Mouse (Mus musculus): ENCODE results near the gene Raly. TPM values are rescaled to one million over a fixed set of nuclear protein-coding genes. Genes with fewer than 3 reads are reported as not detected.
"Not testable (repeated sequence)": the region's sequence is repeated elsewhere in the genome, so short reads cannot be mapped to it uniquely, and the experiment has no call there.

Gene Raly
- polyA plus RNA-seq, 1 experiment from 2014 or later = 34.6 TPM

- Histone ChIP-seq H3K36me3 (peaks cover 44% of the 10 kb centered on the region), H3K4me2 (replicated peaks) (no peak overlapping the region), H3K4me1 (replicated peaks) (no peaks in the 10 kb centered on the region), H3K9me3 (no peaks in the 10 kb centered on the region), H3K9ac (no peak overlapping the region), H3K27ac (no peak overlapping the region), H3K4me3 (replicated peaks) (no peak overlapping the region), H3K27me3 (replicated peaks) (no peaks in the 10 kb centered on the region)
- no peak for ATAC-seq
These were observed 79.2 kb downstream of the Raly start for GRCm38 (mm10) chr2:154869954-154870641.

GRCm38 (mm10) chr2:154876621-154877020 is 85.7 kb downstream of the Raly start:
- Histone ChIP-seq H3K36me3 (peaks cover 17% of the 10 kb centered on the region), H3K9ac (no peak overlapping the region), H3K27ac (no peak overlapping the region), H3K4me2 (replicated peaks) (no peak overlapping the region), H3K4me1 (replicated peaks) (no peaks in the 10 kb centered on the region), H3K9me3 (no peaks in the 10 kb centered on the region), H3K4me3 (replicated peaks) (no peak overlapping the region), H3K27me3 (replicated peaks) (no peaks in the 10 kb centered on the region)
- ATAC-seq = no peak
- WGBS = 65% methylated on average over 2 of the region's 2 CpGs

GRCm38 (mm10) chr2:154891585-154891984 is 100.7 kb downstream of the Raly start:
- H3K9me3 ChIP-seq = no peaks in the 10 kb centered on the region
- ATAC-seq = no peak
- peaks cover 3% of the 10 kb centered on the region; the same call in 1 of the 2 replicates for H3K4me1 ChIP-seq (replicated peaks)
- peak overlapping the region; percentile 74 for H3K4me2 ChIP-seq (replicated peaks)
- peaks cover 7% of the 10 kb centered on the region; the same call in 1 of the 2 replicates for H3K36me3 ChIP-seq
- H3K27ac ChIP-seq = no peak overlapping the region
- H3K9ac ChIP-seq = peak overlapping the region; percentile 90
- no peaks in the 10 kb centered on the region for H3K27me3 ChIP-seq (replicated peaks)
- H3K4me3 ChIP-seq (replicated peaks) = peak overlapping the region; percentile 79
- WGBS = 8% methylated on average over 2 of the region's 2 CpGs

- Histone ChIP-seq H3K4me2 (replicated peaks) (peak within 1 kb of the TSS; percentile 74), H3K27me3 (replicated peaks) (no peaks in the 10 kb centered on the region), H3K9me3 (no peaks in the 10 kb centered on the region), H3K4me3 (replicated peaks) (peak within 1 kb of the TSS; percentile 79), H3K4me1 (replicated peaks) (peaks cover 3% of the 10 kb centered on the region; the same call in 1 of the 2 replicates), H3K27ac (peak within 1 kb of the TSS; percentile 88), H3K36me3 (0 out of 2 replicates have a peak, but pooled peaks cover 3% of the 10 kb centered on the region), H3K9ac (peak within 1 kb of the TSS; percentile 90)
- under 1% methylated on average over 75 of the region's 75 CpGs for WGBS
- ATAC-seq = peak; percentile 98
These were observed 101.5 kb downstream of the Raly start, which contains the start of gene Eif2s2 for GRCm38 (mm10) chr2:154892201-154893044. Gene Eif2s2, minus strand, starts transcription at chr2:154892935.

- H3K9me3 ChIP-seq = no peaks in the 10 kb centered on the region
- WGBS = 7% methylated on average over 12 of the region's 12 CpGs
- no peaks in the 10 kb centered on the region for H3K27me3 ChIP-seq (replicated peaks)
- peaks cover 3% of the 10 kb centered on the region; the same call in 1 of the 2 replicates for H3K4me1 ChIP-seq (replicated peaks)
- peak overlapping the region; percentile 38; the same call in 1 of the 2 replicates for H3K9ac ChIP-seq
- ATAC-seq = peak; percentile 34
- no peaks in the 10 kb centered on the region for H3K36me3 ChIP-seq
- H3K4me2 ChIP-seq (replicated peaks) = peak overlapping the region; percentile 68
- H3K4me3 ChIP-seq (replicated peaks) = peak overlapping the region; percentile 79
- H3K27ac ChIP-seq = no peak overlapping the region
These were observed 102.1 kb downstream of the Raly start for GRCm38 (mm10) chr2:154893045-154893385.

GRCm38 (mm10) chr2:154893548-154893947 is 102.7 kb downstream of the Raly start:
- Histone ChIP-seq H3K4me2 (replicated peaks) (peak overlapping the region; percentile 68; the same call in 1 of the 2 replicates), H3K9me3 (no peaks in the 10 kb centered on the region), H3K4me3 (replicated peaks) (no peak overlapping the region), H3K9ac (no peak overlapping the region), H3K36me3 (no peaks in the 10 kb centered on the region), H3K4me1 (replicated peaks) (peaks cover 3% of the 10 kb centered on the region; the same call in 1 of the 2 replicates), H3K27me3 (replicated peaks) (no peaks in the 10 kb centered on the region), H3K27ac (no peak overlapping the region)
- ATAC-seq = no peak
- 67% methylated on average over 4 of the region's 4 CpGs for WGBS

GRCm38 (mm10) chr2:154899004-154899403 is 108.1 kb downstream of the Raly start:
- not testable (repeated sequence) for ATAC-seq; H3K4me2 ChIP-seq (replicated peaks); H3K27me3 ChIP-seq (replicated peaks); H3K9ac ChIP-seq; H3K4me3 ChIP-seq (replicated peaks); H3K4me1 ChIP-seq (replicated peaks); H3K9me3 ChIP-seq; H3K36me3 ChIP-seq; H3K27ac ChIP-seq
- WGBS = 79% methylated on average over 8 of the region's 8 CpGs

- not testable (repeated sequence) for ATAC-seq; H3K4me1 ChIP-seq (replicated peaks); H3K4me3 ChIP-seq (replicated peaks); H3K36me3 ChIP-seq; H3K4me2 ChIP-seq (replicated peaks); H3K27ac ChIP-seq; H3K9ac ChIP-seq; H3K27me3 ChIP-seq (replicated peaks); H3K9me3 ChIP-seq
- WGBS = 85% methylated on average over 4 of the region's 4 CpGs
These were observed 108.5 kb downstream of the Raly start for GRCm38 (mm10) chr2:154899412-154899811.

GRCm38 (mm10) chr2:154902111-154902510 is 111.2 kb downstream of the Raly start:
- Histone ChIP-seq H3K4me1 (replicated peaks) (no peaks in the 10 kb centered on the region), H3K9me3 (no peaks in the 10 kb centered on the region), H3K4me2 (replicated peaks) (no peak overlapping the region), H3K27ac (no peak overlapping the region), H3K9ac (no peak overlapping the region), H3K27me3 (replicated peaks) (no peaks in the 10 kb centered on the region), H3K36me3 (no peaks in the 10 kb centered on the region), H3K4me3 (replicated peaks) (no peak overlapping the region)
- ATAC-seq = no peak
- WGBS = 84% methylated on average over 3 of the region's 3 CpGs

- no peak overlapping the region for H3K4me2 ChIP-seq (replicated peaks)
- 42% methylated on average over 2 of the region's 2 CpGs for WGBS
- H3K4me3 ChIP-seq (replicated peaks) = no peak overlapping the region
- H3K36me3 ChIP-seq = no peaks in the 10 kb centered on the region
- no peaks in the 10 kb centered on the region for H3K4me1 ChIP-seq (replicated peaks)
- ATAC-seq = no peak
- H3K9ac ChIP-seq = no peak overlapping the region
- H3K9me3 ChIP-seq = no peaks in the 10 kb centered on the region
- H3K27me3 ChIP-seq (replicated peaks) = no peaks in the 10 kb centered on the region
- H3K27ac ChIP-seq = no peak overlapping the region
These were observed 114.9 kb downstream of the Raly start for GRCm38 (mm10) chr2:154905796-154906195.

- H3K27me3 ChIP-seq (replicated peaks); H3K4me1 ChIP-seq (replicated peaks); H3K4me3 ChIP-seq (replicated peaks); ATAC-seq; H3K9ac ChIP-seq; H3K36me3 ChIP-seq; H3K27ac ChIP-seq; H3K4me2 ChIP-seq (replicated peaks); H3K9me3 ChIP-seq: not testable (repeated sequence)
- WGBS = 57% methylated on average over 2 of the region's 2 CpGs
These were observed 117.3 kb downstream of the Raly start for GRCm38 (mm10) chr2:154908223-154908622.

GRCm38 (mm10) chr2:154909789-154910188 is 118.9 kb downstream of the Raly start:
- Histone ChIP-seq H3K4me2 (replicated peaks) (no peak overlapping the region), H3K27me3 (replicated peaks) (no peaks in the 10 kb centered on the region), H3K27ac (no peak overlapping the region), H3K4me1 (replicated peaks) (no peaks in the 10 kb centered on the region), H3K36me3 (no peaks in the 10 kb centered on the region), H3K9ac (no peak overlapping the region), H3K4me3 (replicated peaks) (no peak overlapping the region), H3K9me3 (no peaks in the 10 kb centered on the region)
- WGBS = 75% methylated on average over 6 of the region's 6 CpGs
- ATAC-seq = no peak
